Mouse (Mus musculus) hindbrain, embryonic 14.5 days (tissue): ENCODE results near the gene 4933428G20Rik. TPM values are rescaled to one million over a fixed set of nuclear protein-coding genes. Genes with fewer than 3 reads are reported as not detected.

ENCODE experiments used
- ATAC-seq: fragments of 200-750 bp; cut with Nextera tagmentation; 2 replicates; pipeline ENCODE4 v1.8.0; 2017; ENCODE audit warnings: moderate number of reproducible peaks, mild to moderate bottlenecking, moderate TSS enrichment, moderate library complexity; ENCODE audit not compliant: low FRiP score
- DNase-seq: peaks from one replicate; pipeline ENCODE4 v3.0.0-alpha.2; 2015; ENCODE audit warnings: low spot score
- H3K27ac ChIP-seq: fragments of 300-500 bp; sonication (generic); 2 replicates; pipeline ENCODE4 v1.5.1; 2014; ENCODE audit warnings: mild to moderate bottlenecking, moderate library complexity
- H3K27me3 ChIP-seq: fragments of 300-500 bp; sonication (generic); 2 replicates; pipeline ENCODE4 v1.6.1; 2014; ENCODE audit warnings: mild to moderate bottlenecking, low read length, mixed read lengths; ENCODE audit not compliant: control insufficient read depth, insufficient read depth
- H3K36me3 ChIP-seq: fragments of 300-500 bp; sonication (generic); replicated peaks from 2 replicates; pipeline ENCODE4 v1.6.1; 2014; ENCODE audit not compliant: control insufficient read depth, insufficient read depth
- H3K4me1 ChIP-seq: fragments of 300-500 bp; sonication (generic); replicated peaks from 2 replicates; pipeline ENCODE4 v1.6.1; 2014; ENCODE audit warnings: antibody characterized with exemption, low read length, mixed read lengths; ENCODE audit not compliant: control insufficient read depth, insufficient read depth
- H3K4me2 ChIP-seq: fragments of 300-500 bp; sonication (generic); replicated peaks from 2 replicates; pipeline ENCODE4 v1.6.1; 2014; ENCODE audit warnings: mild to moderate bottlenecking, moderate library complexity
- H3K4me3 ChIP-seq: fragments of 300-500 bp; sonication (generic); replicated peaks from 2 replicates; pipeline ENCODE4 v1.5.1; 2014; ENCODE audit warnings: mild to moderate bottlenecking, low read length
- H3K9ac ChIP-seq: fragments of 300-500 bp; sonication (generic); 2 replicates; pipeline ENCODE4 v1.6.1; 2014
- H3K9me3 ChIP-seq: fragments of 300-500 bp; sonication (generic); 2 replicates; pipeline ENCODE4 v1.6.1; 2016; ENCODE audit warnings: low read length; ENCODE audit not compliant: control insufficient read depth
- WGBS: fragments of 180-500 bp; shearing (Covaris S2); extraction: QIAGEN DNeasy Blood & Tissue Kit; methylation state at CpG from one replicate; pipeline ENCODE4 v1.1.7; 2014; 5-methylcytosine and 5-hydroxymethylcytosine counted together
- polyA plus RNA-seq: library from polyadenylated mRNA; unstranded; fragments of >200 nt; fragmentation: Nextera tagmentation; extraction: Ambion mirVana; gene quantifications from 2 replicates; pipeline ENCODE4 v1.2.1, GENCODE M21; 2014

The 4933428G20Rik gene
- polyA plus RNA-seq, 1 experiment from 2014 or later = 0.41 TPM

DNA sequence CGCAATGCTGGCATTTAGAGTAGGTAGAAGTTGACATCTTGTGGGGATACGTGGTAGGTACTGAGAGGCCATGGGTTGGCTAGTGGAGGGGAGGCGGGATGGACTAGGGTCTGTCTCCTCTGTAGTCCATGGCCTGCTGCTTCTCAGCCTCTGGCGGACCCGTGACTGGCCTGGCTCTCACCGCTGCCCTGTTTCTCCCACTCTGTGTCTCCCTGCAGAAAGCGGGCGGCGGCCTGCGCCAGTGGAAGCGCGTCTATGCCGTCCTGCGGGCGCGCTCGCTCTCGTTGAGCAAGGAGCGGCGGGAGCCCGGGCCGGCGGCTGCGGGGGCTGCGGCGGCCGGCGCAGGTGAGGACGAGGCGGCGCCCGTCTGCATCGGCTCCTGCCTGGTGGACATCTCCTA lies 37.0 kb downstream of the 4933428G20Rik start:
- Histone ChIP-seq H3K4me3 (no peak overlapping the region), H3K27ac (no peak overlapping the region), H3K27me3 (peaks cover 6% of the 10 kb centered on the region; the same call in 1 of the 2 replicates), H3K4me2 (no peak overlapping the region), H3K4me1 (no peaks in the 10 kb centered on the region), H3K9ac (no peak overlapping the region), H3K9me3 (no peaks in the 10 kb centered on the region), H3K36me3 (peaks cover 95% of the 10 kb centered on the region)
- no peak for DNase-seq
- WGBS = 41% methylated on average over 33 of the region's 33 CpGs
- no peak for ATAC-seq

- ATAC-seq (no peak), DNase-seq (no peak)
- Histone ChIP-seq H3K27ac (no peak overlapping the region), H3K36me3 (peaks cover 98% of the 10 kb centered on the region), H3K9me3 (no peaks in the 10 kb centered on the region), H3K27me3 (peaks cover 6% of the 10 kb centered on the region; the same call in 1 of the 2 replicates), H3K4me1 (no peaks in the 10 kb centered on the region), H3K4me3 (no peak overlapping the region), H3K9ac (no peak overlapping the region), H3K4me2 (no peak overlapping the region)
- 87% methylated on average over 6 of the region's 6 CpGs for WGBS
Measured at GRCm38 (mm10) chr11:97462538-97462937, 37.6 kb downstream of the 4933428G20Rik start.

DNA sequence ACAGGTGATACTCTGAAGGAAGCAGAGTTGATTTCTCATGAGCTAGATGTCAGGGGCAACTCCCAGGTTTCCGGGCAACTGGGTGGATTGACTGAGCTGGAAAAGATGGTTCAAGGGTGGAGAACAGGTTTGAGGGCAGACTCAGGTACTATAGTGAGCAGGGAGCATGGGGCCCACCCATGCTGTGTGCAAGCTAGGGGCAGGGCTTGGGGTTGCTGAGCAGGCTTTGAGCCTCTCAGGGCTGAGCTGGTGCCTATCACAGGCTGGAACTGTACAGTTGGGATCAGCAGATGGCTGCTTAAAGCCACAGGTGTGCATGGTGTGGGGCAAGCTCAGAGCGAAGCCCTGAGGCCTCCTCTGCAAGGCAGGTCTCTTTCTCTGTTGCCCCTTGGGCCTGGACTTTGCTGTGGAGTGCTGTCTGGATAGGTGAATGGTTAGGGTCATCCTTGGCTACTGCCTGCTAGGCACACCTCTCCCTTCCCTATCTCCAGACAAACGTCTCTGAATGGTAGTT lies 38.8 kb downstream of the 4933428G20Rik start:
- no peaks in the 10 kb centered on the region for H3K9me3 ChIP-seq
- no peak overlapping the region for H3K4me2 ChIP-seq
- peaks cover 6% of the 10 kb centered on the region; the same call in 1 of the 2 replicates for H3K27me3 ChIP-seq
- DNase-seq (no peak), ATAC-seq (no peak)
- H3K9ac ChIP-seq = no peak overlapping the region
- peaks cover 98% of the 10 kb centered on the region for H3K36me3 ChIP-seq
- no peaks in the 10 kb centered on the region for H3K4me1 ChIP-seq
- no peak overlapping the region for H3K27ac ChIP-seq
- no peak overlapping the region for H3K4me3 ChIP-seq
- 90% methylated on average over 3 of the region's 3 CpGs for WGBS

GRCm38 (mm10) chr11:97457120-97457519 lies 43.0 kb downstream of the 4933428G20Rik start:
- Histone ChIP-seq H3K4me3 (no peak overlapping the region), H3K9me3 (no peaks in the 10 kb centered on the region), H3K36me3 (peaks cover 92% of the 10 kb centered on the region), H3K27ac (no peak overlapping the region), H3K27me3 (0 out of 2 replicates have a peak, but pooled peaks cover 3% of the 10 kb centered on the region), H3K4me1 (peaks cover 18% of the 10 kb centered on the region), H3K9ac (no peak overlapping the region), H3K4me2 (no peak overlapping the region)
- 84% methylated on average over 4 of the region's 4 CpGs for WGBS
- ATAC-seq (no peak), DNase-seq (no peak)

DNA sequence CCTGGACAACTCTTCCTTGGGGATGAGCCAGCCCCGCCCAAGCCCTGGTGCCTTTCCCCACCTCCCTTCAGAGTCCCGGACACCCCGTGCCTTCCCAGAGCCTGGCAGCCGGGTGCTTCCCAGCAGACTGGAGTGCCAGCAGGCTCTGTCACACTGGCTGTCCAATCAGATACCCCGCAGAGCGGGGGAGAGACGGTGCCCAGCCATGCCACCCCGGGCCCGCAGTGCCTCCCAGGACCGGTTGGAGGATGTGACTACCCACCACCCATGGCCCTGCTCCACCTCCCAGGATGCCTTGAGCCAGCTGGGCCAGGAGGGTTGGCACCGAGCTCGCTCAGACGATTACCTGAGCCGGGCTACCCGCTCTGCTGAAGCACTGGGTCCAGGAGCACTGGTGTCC lies 48.5 kb downstream of the 4933428G20Rik start:
- ATAC-seq (no peak), DNase-seq (no peak)
- H3K36me3 ChIP-seq = peaks cover 49% of the 10 kb centered on the region
- WGBS = 93% methylated on average over 15 of the region's 15 CpGs
- no peak overlapping the region for H3K27ac ChIP-seq
- peak overlapping the region; percentile 59; the same call in 1 of the 2 replicates for H3K4me3 ChIP-seq
- H3K9ac ChIP-seq = peak overlapping the region; percentile 76; the same call in 1 of the 2 replicates
- H3K4me1 ChIP-seq = peaks cover 44% of the 10 kb centered on the region
- no peaks in the 10 kb centered on the region for H3K9me3 ChIP-seq
- no peaks in the 10 kb centered on the region for H3K27me3 ChIP-seq
- peak overlapping the region; percentile 92 for H3K4me2 ChIP-seq

DNA sequence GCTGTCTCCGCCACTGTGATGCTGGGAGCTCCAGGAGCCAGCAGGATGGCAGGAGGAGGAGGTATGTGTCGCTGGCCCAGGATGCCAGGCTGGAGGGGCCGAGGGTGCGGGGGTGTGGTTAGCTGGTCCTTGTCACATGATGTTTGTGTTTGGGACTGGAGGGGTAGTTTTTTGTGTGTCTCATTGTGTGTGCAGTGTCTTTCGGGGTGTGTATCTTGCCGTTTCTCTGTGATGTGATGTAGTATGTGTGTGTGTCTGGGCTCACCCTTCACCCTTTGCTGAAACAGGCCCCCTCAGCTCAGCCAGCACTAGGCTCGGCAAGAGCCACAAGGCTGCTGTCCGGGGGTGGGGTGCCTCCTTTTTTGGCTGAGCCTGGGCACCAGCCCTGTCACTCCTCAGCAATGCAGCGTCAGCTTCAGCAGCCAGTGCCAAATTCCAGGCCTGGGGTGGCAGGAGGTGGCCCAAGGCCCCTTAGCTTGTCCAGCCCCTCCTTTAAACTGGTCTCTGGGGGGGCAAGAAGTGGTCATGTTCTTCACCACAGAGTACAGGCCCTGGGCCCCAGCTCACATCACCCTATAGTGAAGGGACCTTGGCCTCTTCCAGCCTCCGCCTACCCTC lies 49.7 kb downstream of the 4933428G20Rik start:
- ATAC-seq (peak; percentile 39), DNase-seq (no peak)
- Histone ChIP-seq H3K9ac (peak overlapping the region; percentile 76), H3K4me1 (peaks cover 44% of the 10 kb centered on the region), H3K27me3 (no peaks in the 10 kb centered on the region), H3K27ac (peak overlapping the region; percentile 81), H3K4me2 (peak overlapping the region; percentile 92), H3K4me3 (peak overlapping the region; percentile 59), H3K9me3 (no peaks in the 10 kb centered on the region), H3K36me3 (peaks cover 44% of the 10 kb centered on the region)
- WGBS = 25% methylated on average over 10 of the region's 10 CpGs

GRCm38 (mm10) chr11:97449601-97450293 lies 50.4 kb downstream of the 4933428G20Rik start:
- WGBS = 13% methylated on average over 15 of the region's 15 CpGs
- Histone ChIP-seq H3K27ac (peak overlapping the region; percentile 81), H3K36me3 (peaks cover 46% of the 10 kb centered on the region), H3K9ac (peak overlapping the region; percentile 76), H3K27me3 (no peaks in the 10 kb centered on the region), H3K4me1 (peaks cover 44% of the 10 kb centered on the region), H3K4me2 (peak overlapping the region; percentile 92), H3K4me3 (peak overlapping the region; percentile 59), H3K9me3 (no peaks in the 10 kb centered on the region)
- DNase-seq = peak; percentile 84
- peak; percentile 91 for ATAC-seq

- DNase-seq (no peak), ATAC-seq (no peak)
- Histone ChIP-seq H3K27ac (no peak overlapping the region), H3K9me3 (no peaks in the 10 kb centered on the region), H3K27me3 (no peaks in the 10 kb centered on the region), H3K36me3 (peaks cover 47% of the 10 kb centered on the region), H3K9ac (no peak overlapping the region), H3K4me1 (peaks cover 43% of the 10 kb centered on the region), H3K4me3 (no peak overlapping the region), H3K4me2 (no peak overlapping the region)
- 89% methylated on average over 11 of the region's 11 CpGs for WGBS
Measured at GRCm38 (mm10) chr11:97448611-97449394, 51.3 kb downstream of the 4933428G20Rik start.

DNA sequence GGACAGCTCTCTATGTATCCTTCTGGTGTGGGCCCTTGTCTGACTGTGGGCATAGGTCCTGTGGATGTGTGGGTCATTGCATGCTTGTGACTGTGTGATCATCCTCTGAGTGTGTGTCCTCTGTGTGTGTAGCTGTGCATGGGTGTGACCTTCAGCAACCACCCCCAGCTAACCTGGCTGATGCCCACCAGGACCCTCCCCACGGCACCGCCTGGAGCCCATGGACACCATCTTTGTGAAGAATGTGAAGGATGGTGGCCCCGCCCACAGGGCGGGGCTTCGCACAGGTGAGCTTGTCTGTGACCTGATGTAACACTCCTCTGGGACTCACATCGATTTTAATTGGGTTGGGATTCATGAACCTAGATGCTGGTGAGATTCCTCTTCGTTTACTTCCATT lies 52.2 kb downstream of the 4933428G20Rik start:
- Histone ChIP-seq H3K9me3 (no peaks in the 10 kb centered on the region), H3K9ac (no peak overlapping the region), H3K4me2 (no peak overlapping the region), H3K36me3 (peaks cover 41% of the 10 kb centered on the region), H3K27ac (no peak overlapping the region), H3K4me3 (no peak overlapping the region), H3K4me1 (peaks cover 34% of the 10 kb centered on the region), H3K27me3 (no peaks in the 10 kb centered on the region)
- no peak for ATAC-seq
- WGBS = 84% methylated on average over 7 of the region's 7 CpGs
- DNase-seq = no peak
